Mouse (Mus musculus) liver, postnatal 0 days (tissue): ENCODE measurements around the gene Cstb.

Experiments used
- CTCF ChIP-seq: sonication (generic); IDR thresholded peaks from 2 replicates; pipeline ENCODE4 v1.5.1; 2016; ENCODE audit warnings: antibody characterized with exemption, low read depth
- EP300 ChIP-seq: IDR thresholded peaks from 2 replicates; pipeline ENCODE4 v1.6.1; 2016; ENCODE audit warnings: antibody characterized with exemption, low read depth, mild to moderate bottlenecking

- TF ChIP-seq CTCF (peak; percentile 48), EP300 (no peak)
Measured at GRCm38 (mm10) chr10:78461767-78462166, 36.3 kb downstream of the Cstb start.
